Mouse (Mus musculus) liver, embryonic 12.5 days (tissue): ENCODE results near the gene Aldh5a1. TPM values are rescaled to one million over a fixed set of nuclear protein-coding genes. Genes with fewer than 3 reads are reported as not detected.
"Not testable (repeated sequence)": the region's sequence is repeated elsewhere in the genome, so short reads cannot be mapped to it uniquely, and the experiment has no call there.

Experiments used
- ATAC-seq: fragments of 200-750 bp; cut with Nextera tagmentation; 2 replicates; pipeline ENCODE4 v1.8.0; 2017; ENCODE audit warnings: moderate number of reproducible peaks, mild to moderate bottlenecking, moderate library complexity
- H3K27ac ChIP-seq: fragments of 300-500 bp; sonication (generic); 2 replicates; pipeline ENCODE4 v1.5.1; 2016; ENCODE audit warnings: mild to moderate bottlenecking
- H3K27me3 ChIP-seq: fragments of 300-500 bp; sonication (generic); replicated peaks from 2 replicates; pipeline ENCODE4 v1.6.1; 2016; ENCODE audit warnings: mild to moderate bottlenecking, moderate library complexity
- H3K36me3 ChIP-seq: fragments of 300-500 bp; sonication (generic); 2 replicates; pipeline ENCODE4 v1.6.1; 2016; ENCODE audit warnings: mild to moderate bottlenecking, moderate library complexity
- H3K4me1 ChIP-seq: fragments of 300-500 bp; sonication (generic); 2 replicates; pipeline ENCODE4 v1.6.1; 2016
- H3K4me2 ChIP-seq: fragments of 300-500 bp; sonication (generic); 2 replicates; pipeline ENCODE4 v1.6.1; 2016; ENCODE audit warnings: mild to moderate bottlenecking, moderate library complexity
- H3K4me3 ChIP-seq: fragments of 300-500 bp; sonication (generic); 2 replicates; pipeline ENCODE4 v1.5.1; 2016; ENCODE audit warnings: mild to moderate bottlenecking, moderate library complexity
- H3K9ac ChIP-seq: fragments of 300-500 bp; sonication (generic); 2 replicates; pipeline ENCODE4 v1.6.1; 2016; ENCODE audit warnings: mild to moderate bottlenecking, moderate library complexity
- H3K9me3 ChIP-seq: fragments of 300-500 bp; sonication (generic); replicated peaks from 2 replicates; pipeline ENCODE4 v1.6.1; 2016; ENCODE audit warnings: mild to moderate bottlenecking, moderate library complexity
- WGBS: fragments of 180-500 bp; shearing (Covaris S2); methylation state at CpG from one replicate; pipeline ENCODE4 v1.1.7; 2016; ENCODE audit not compliant: insufficient replicate concordance; 5-methylcytosine and 5-hydroxymethylcytosine counted together
- polyA plus RNA-seq: library from polyadenylated mRNA; unstranded; fragments of >200 nt; fragmentation: Nextera tagmentation; extraction: Ambion mirVana; gene quantifications from 2 replicates; pipeline ENCODE4 v1.2.1, GENCODE M21; 2016

The Aldh5a1 gene
- 3.0 and 3.4 TPM in 2 replicates for polyA plus RNA-seq

- peak; percentile 53; the same call in 1 of the 2 replicates for ATAC-seq
- WGBS = 1% methylated on average over 75 of the region's 75 CpGs
- Histone ChIP-seq H3K36me3 (no peaks in the 10 kb centered on the region), H3K27me3 (peaks cover 52% of the 10 kb centered on the region), H3K4me1 (peaks cover 9% of the 10 kb centered on the region; the same call in 1 of the 2 replicates), H3K9ac (peak within 1 kb of the TSS; percentile 71), H3K4me2 (peak within 1 kb of the TSS; percentile 70), H3K9me3 (no peaks in the 10 kb centered on the region), H3K4me3 (peak within 1 kb of the TSS; percentile 68), H3K27ac (0 out of 2 replicates have a peak within 1 kb of the TSS, but pooled peaks have one; percentile 2)
Observed at GRCm38 (mm10) chr13:24937108-24937838, at the start of gene Aldh5a1. Gene Aldh5a1 (minus strand): TSS chr13:24937661.

GRCm38 (mm10) chr13:24985435-24985834 lies 48.0 kb upstream of the Aldh5a1 start:
- 83% methylated on average over 2 of the region's 2 CpGs for WGBS
- no peak overlapping the region for H3K27ac ChIP-seq
- no peak for ATAC-seq

GRCm38 (mm10) chr13:24981031-24981430 lies 43.6 kb upstream of the Aldh5a1 start:
- Histone ChIP-seq H3K27ac (no peak overlapping the region), H3K9me3 (no peaks in the 10 kb centered on the region), H3K9ac (no peak overlapping the region), H3K4me3 (no peak overlapping the region), H3K27me3 (no peaks in the 10 kb centered on the region), H3K36me3 (no peaks in the 10 kb centered on the region), H3K4me1 (no peaks in the 10 kb centered on the region), H3K4me2 (no peak overlapping the region)
- WGBS = 63% methylated on average over 6 of the region's 6 CpGs
- ATAC-seq = no peak

More at GRCm38 (mm10) chr13:24985435-24985834, 48.0 kb upstream of the Aldh5a1 start:
- Histone ChIP-seq H3K4me2 (no peak overlapping the region), H3K36me3 (peaks cover 22% of the 10 kb centered on the region), H3K4me3 (no peak overlapping the region), H3K9me3 (no peaks in the 10 kb centered on the region), H3K4me1 (no peaks in the 10 kb centered on the region), H3K27me3 (no peaks in the 10 kb centered on the region), H3K9ac (no peak overlapping the region)

GRCm38 (mm10) chr13:24977820-24978342 lies 40.4 kb upstream of the Aldh5a1 start:
- H3K4me1 ChIP-seq = no peaks in the 10 kb centered on the region
- H3K27me3 ChIP-seq = no peaks in the 10 kb centered on the region
- no peak overlapping the region for H3K9ac ChIP-seq
- 0 out of 2 replicates have a peak overlapping the region, but pooled peaks have one; percentile 26 for H3K27ac ChIP-seq
- 68% methylated on average over 5 of the region's 5 CpGs for WGBS
- H3K4me3 ChIP-seq = no peak overlapping the region
- H3K36me3 ChIP-seq = no peaks in the 10 kb centered on the region
- H3K9me3 ChIP-seq = no peaks in the 10 kb centered on the region
- ATAC-seq = peak; percentile 72
- no peak overlapping the region for H3K4me2 ChIP-seq

GRCm38 (mm10) chr13:24976384-24976783 lies 38.9 kb upstream of the Aldh5a1 start:
- H3K9me3 ChIP-seq = no peaks in the 10 kb centered on the region
- no peaks in the 10 kb centered on the region for H3K4me1 ChIP-seq
- no peak for ATAC-seq
- no peaks in the 10 kb centered on the region for H3K27me3 ChIP-seq
- WGBS = 63% methylated on average over 4 of the region's 4 CpGs
- H3K36me3 ChIP-seq = no peaks in the 10 kb centered on the region
- H3K4me2 ChIP-seq = no peak overlapping the region
- no peak overlapping the region for H3K4me3 ChIP-seq
- no peak overlapping the region for H3K27ac ChIP-seq
- H3K9ac ChIP-seq = no peak overlapping the region

GRCm38 (mm10) chr13:24971776-24972175 lies 34.3 kb upstream of the Aldh5a1 start:
- ATAC-seq, H3K4me3 ChIP-seq, H3K27ac ChIP-seq, H3K27me3 ChIP-seq, H3K4me2 ChIP-seq, H3K9ac ChIP-seq, H3K36me3 ChIP-seq, H3K9me3 ChIP-seq, H3K4me1 ChIP-seq: not testable (repeated sequence)
- WGBS = 56% methylated on average over 3 of the region's 3 CpGs

- no peak overlapping the region for H3K27ac ChIP-seq
- peak overlapping the region; percentile 42; the same call in 1 of the 2 replicates for H3K9ac ChIP-seq
- H3K4me2 ChIP-seq = peak overlapping the region; percentile 73
- no peaks in the 10 kb centered on the region for H3K36me3 ChIP-seq
- H3K27me3 ChIP-seq = peaks cover 11% of the 10 kb centered on the region; the same call in 1 of the 2 replicates
- peak overlapping the region; percentile 53 for H3K4me3 ChIP-seq
- H3K4me1 ChIP-seq = peaks cover 19% of the 10 kb centered on the region
- no peak for ATAC-seq
- WGBS = 28% methylated on average over 5 of the region's 5 CpGs
- H3K9me3 ChIP-seq = no peaks in the 10 kb centered on the region
Observed at GRCm38 (mm10) chr13:24965846-24966201, 28.4 kb upstream of the Aldh5a1 start.

- H3K9ac ChIP-seq = peak overlapping the region; percentile 42
- no peak for ATAC-seq
- no peak overlapping the region for H3K27ac ChIP-seq
- peak overlapping the region; percentile 53 for H3K4me3 ChIP-seq
- no peaks in the 10 kb centered on the region for H3K9me3 ChIP-seq
- peaks cover 19% of the 10 kb centered on the region for H3K4me1 ChIP-seq
- peaks cover 11% of the 10 kb centered on the region; the same call in 1 of the 2 replicates for H3K27me3 ChIP-seq
- 15% methylated on average over 15 of the region's 15 CpGs for WGBS
- no peaks in the 10 kb centered on the region for H3K36me3 ChIP-seq
- peak overlapping the region; percentile 73 for H3K4me2 ChIP-seq
Observed at GRCm38 (mm10) chr13:24965130-24965845, 27.8 kb upstream of the Aldh5a1 start.

GRCm38 (mm10) chr13:24962119-24962518 lies 24.7 kb upstream of the Aldh5a1 start:
- Histone ChIP-seq H3K4me1 (peaks cover 19% of the 10 kb centered on the region), H3K9ac (no peak overlapping the region), H3K9me3 (no peaks in the 10 kb centered on the region), H3K27ac (no peak overlapping the region), H3K36me3 (no peaks in the 10 kb centered on the region), H3K4me2 (no peak overlapping the region), H3K27me3 (peaks cover 5% of the 10 kb centered on the region; the same call in 1 of the 2 replicates), H3K4me3 (no peak overlapping the region)
- no peak for ATAC-seq
- WGBS = 67% methylated on average over 8 of the region's 8 CpGs

GRCm38 (mm10) chr13:24960084-24960483 lies 22.6 kb upstream of the Aldh5a1 start:
- no peaks in the 10 kb centered on the region for H3K36me3 ChIP-seq
- H3K27me3 ChIP-seq = peaks cover 15% of the 10 kb centered on the region
- no peak for ATAC-seq
- H3K9ac ChIP-seq = no peak overlapping the region
- H3K4me2 ChIP-seq = no peak overlapping the region
- peaks cover 10% of the 10 kb centered on the region for H3K4me1 ChIP-seq
- no peak overlapping the region for H3K4me3 ChIP-seq
- H3K9me3 ChIP-seq = no peaks in the 10 kb centered on the region
- WGBS = 43% methylated on average over 3 of the region's 3 CpGs
- no peak overlapping the region for H3K27ac ChIP-seq

GRCm38 (mm10) chr13:24958671-24959070 lies 21.2 kb upstream of the Aldh5a1 start:
- no peak overlapping the region for H3K4me2 ChIP-seq
- H3K36me3 ChIP-seq = no peaks in the 10 kb centered on the region
- no peak overlapping the region for H3K4me3 ChIP-seq
- no peaks in the 10 kb centered on the region for H3K4me1 ChIP-seq
- ATAC-seq = no peak
- no peaks in the 10 kb centered on the region for H3K9me3 ChIP-seq
- H3K27me3 ChIP-seq = peaks cover 20% of the 10 kb centered on the region
- 80% methylated on average over 11 of the region's 11 CpGs for WGBS
- no peak overlapping the region for H3K9ac ChIP-seq
- H3K27ac ChIP-seq = no peak overlapping the region

GRCm38 (mm10) chr13:24955500-24955899 lies 18.0 kb upstream of the Aldh5a1 start:
- H3K9me3 ChIP-seq = no peaks in the 10 kb centered on the region
- no peak overlapping the region for H3K4me3 ChIP-seq
- H3K27ac ChIP-seq = no peak overlapping the region
- no peak overlapping the region for H3K9ac ChIP-seq
- H3K4me1 ChIP-seq = peaks cover 4% of the 10 kb centered on the region; the same call in 1 of the 2 replicates
- 23% methylated on average over 10 of the region's 10 CpGs for WGBS
- no peak overlapping the region for H3K4me2 ChIP-seq
- no peak for ATAC-seq
- peaks cover 15% of the 10 kb centered on the region for H3K27me3 ChIP-seq
- H3K36me3 ChIP-seq = no peaks in the 10 kb centered on the region
